Mouse (Mus musculus) midbrain, postnatal 0 days (tissue): Measurements from ENCODE around the gene Tmc6. TPM values are rescaled to one million over a fixed set of nuclear protein-coding genes. Genes with fewer than 3 reads are reported as not detected.

Experiments
- ATAC-seq: fragments of 200-750 bp; cut with Nextera tagmentation; 2 replicates; pipeline ENCODE4 v1.8.0; 2017; ENCODE audit warnings: moderate number of reproducible peaks, mild to moderate bottlenecking, moderate TSS enrichment, moderate library complexity; ENCODE audit not compliant: low FRiP score
- DNase-seq: peaks from one replicate; pipeline ENCODE4 v3.0.0-alpha.2; 2015; ENCODE audit warnings: low spot score
- H3K27ac ChIP-seq: fragments of 300-500 bp; sonication (generic); 2 replicates; pipeline ENCODE4 v1.5.1; 2014; ENCODE audit warnings: low read depth, mild to moderate bottlenecking, low read length, mixed read lengths
- H3K27me3 ChIP-seq: fragments of 300-500 bp; sonication (generic); 2 replicates; pipeline ENCODE4 v1.6.1; 2014; ENCODE audit warnings: low read length, control low read depth, mixed read lengths; ENCODE audit not compliant: insufficient read depth
- H3K36me3 ChIP-seq: fragments of 300-500 bp; sonication (generic); 2 replicates; pipeline ENCODE4 v1.6.1; 2014; ENCODE audit warnings: low read length, control low read depth, mixed read lengths; ENCODE audit not compliant: insufficient read depth
- H3K4me1 ChIP-seq: fragments of 300-500 bp; sonication (generic); 2 replicates; pipeline ENCODE4 v1.6.1; 2014; ENCODE audit warnings: mild to moderate bottlenecking, control low read depth, antibody characterized with exemption, low read length, mixed read lengths; ENCODE audit not compliant: insufficient read depth
- H3K4me2 ChIP-seq: fragments of 300-500 bp; sonication (generic); 2 replicates; pipeline ENCODE4 v1.6.1; 2014; ENCODE audit warnings: low read depth, mild to moderate bottlenecking, low read length, mixed read lengths; ENCODE audit not compliant: poor library complexity, severe bottlenecking
- H3K4me3 ChIP-seq: fragments of 300-500 bp; sonication (generic); 2 replicates; pipeline ENCODE4 v1.5.1; 2014; ENCODE audit warnings: low read depth, mild to moderate bottlenecking, low read length, moderate library complexity
- H3K9ac ChIP-seq: fragments of 300-500 bp; sonication (generic); replicated peaks from 2 replicates; pipeline ENCODE4 v1.6.1; 2014; ENCODE audit warnings: mild to moderate bottlenecking, low read length, moderate library complexity, mixed read lengths; ENCODE audit not compliant: poor library complexity, severe bottlenecking
- H3K9me3 ChIP-seq: fragments of 300-500 bp; sonication (generic); 2 replicates; pipeline ENCODE4 v1.6.1; 2016; ENCODE audit warnings: low read length, control low read depth
- CTCF ChIP-seq: IDR thresholded peaks from 2 replicates; pipeline ENCODE4 v1.5.1; 2016; ENCODE audit warnings: antibody characterized with exemption, mild to moderate bottlenecking
- WGBS: fragments of 180-500 bp; shearing (Covaris S2); extraction: QIAGEN DNeasy Blood & Tissue Kit; methylation state at CpG from one replicate; pipeline ENCODE4 v1.1.7; 2014; 5-methylcytosine and 5-hydroxymethylcytosine counted together
- polyA plus RNA-seq: library from polyadenylated mRNA; unstranded; fragments of >200 nt; fragmentation: Nextera tagmentation; extraction: Ambion mirVana; gene quantifications from 2 replicates; pipeline ENCODE4 v1.2.1, GENCODE M21; 2015
- total RNA-seq: library from RNA; depleted of rRNA; stranded (reverse); fragments of >200 nt; gene quantifications from 2 replicates; pipeline ENCODE4 v1.2.3, GENCODE M21; 2014; rRNA removed

Tmc6 gene
- total and polyA plus RNA-seq, 2 experiments from 2014 or later, result 2.2 to 3.9 TPM

DNA sequence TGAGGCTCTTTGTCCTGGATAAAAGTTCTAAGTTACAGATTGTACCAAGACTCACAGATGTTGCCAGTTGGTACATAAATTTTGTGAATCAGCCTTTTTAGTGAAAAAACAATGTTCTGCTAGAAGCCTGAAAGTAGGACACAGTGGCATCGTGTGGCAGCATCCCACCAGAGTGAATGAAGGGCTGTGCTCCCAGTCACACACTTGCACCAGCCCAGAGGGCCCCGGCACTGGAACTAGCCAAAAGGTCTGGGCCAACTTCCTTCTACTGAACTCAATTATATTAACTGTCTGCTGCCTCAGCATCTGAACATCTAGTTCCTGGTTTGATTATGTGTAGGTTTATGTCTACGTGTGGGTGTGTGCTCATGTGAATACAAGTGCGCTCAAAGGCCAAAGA, 55.0 kb downstream of the Tmc6 start:
- Histone ChIP-seq H3K9ac (no peak overlapping the region), H3K27me3 (no peaks in the 10 kb centered on the region), H3K27ac (no peak overlapping the region), H3K4me1 (peaks cover 3% of the 10 kb centered on the region; the same call in 1 of the 2 replicates), H3K9me3 (no peaks in the 10 kb centered on the region), H3K4me3 (no peak overlapping the region), H3K4me2 (no peak overlapping the region), H3K36me3 (peaks cover 19% of the 10 kb centered on the region)
- ATAC-seq (no peak), DNase-seq (no peak)
- TF ChIP-seq CTCF, result no peak
- 93% methylated on average over 4 of the region's 4 CpGs for WGBS

DNA sequence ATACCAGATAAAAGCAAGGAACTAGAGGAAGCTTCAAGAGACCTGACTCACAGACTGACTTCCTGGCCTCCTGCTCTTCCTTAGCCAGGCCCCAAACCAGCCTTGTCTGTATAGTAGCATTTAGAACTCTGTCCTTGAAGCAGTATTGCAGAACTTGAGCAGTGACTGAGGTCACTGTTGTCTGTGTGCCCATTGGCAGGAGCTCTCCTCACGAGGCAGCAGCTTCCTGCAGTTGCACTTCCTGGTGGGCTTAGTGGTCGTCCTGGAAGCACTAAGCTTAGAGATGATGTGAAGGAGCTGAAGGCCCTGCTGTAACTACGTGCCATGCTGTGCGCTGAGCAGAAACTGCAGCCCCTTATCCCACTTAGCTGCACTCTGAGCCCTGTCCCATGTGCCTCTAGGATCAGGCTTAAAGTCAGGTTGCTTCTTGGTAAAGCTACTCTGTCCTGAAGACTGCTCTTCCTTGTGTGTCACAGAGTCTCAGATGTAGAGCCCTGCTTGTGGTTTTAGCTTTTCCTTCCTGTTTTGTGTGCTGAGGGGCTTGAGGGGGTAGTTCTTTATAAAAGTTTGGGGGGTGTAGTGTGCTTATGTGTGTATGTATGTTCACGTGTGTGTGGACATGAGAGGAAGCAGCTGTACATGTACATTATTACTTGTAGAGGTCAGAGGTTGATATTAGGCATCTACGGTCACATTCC, 57.2 kb downstream of the Tmc6 start:
- DNase-seq (no peak), ATAC-seq (no peak)
- Histone ChIP-seq H3K9me3 (no peaks in the 10 kb centered on the region), H3K36me3 (peaks cover 35% of the 10 kb centered on the region), H3K4me2 (no peak overlapping the region), H3K9ac (no peak overlapping the region), H3K27me3 (no peaks in the 10 kb centered on the region), H3K27ac (no peak overlapping the region), H3K4me3 (no peak overlapping the region), H3K4me1 (no peaks in the 10 kb centered on the region)
- 82% methylated on average over 6 of the region's 6 CpGs for WGBS
- TF ChIP-seq CTCF, result no peak

DNA sequence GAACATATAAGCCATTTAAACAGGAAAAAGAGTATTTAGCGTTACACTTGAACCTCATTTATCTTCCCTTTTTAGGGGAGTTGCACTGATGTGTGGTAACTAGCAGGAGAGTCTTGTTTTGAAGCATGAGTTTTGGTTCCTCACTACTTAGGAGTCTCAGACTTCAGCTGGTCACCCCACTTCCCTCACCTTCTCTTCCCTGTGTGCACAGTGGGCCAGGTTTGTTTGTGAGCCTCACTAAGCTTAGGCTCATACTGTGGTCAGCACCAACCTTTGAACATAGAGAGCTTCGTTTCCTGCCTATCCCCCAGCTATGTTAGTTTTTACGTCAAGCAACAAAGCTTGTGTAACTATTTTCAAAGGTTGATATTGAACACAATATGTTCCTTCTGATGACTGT, 63.2 kb downstream of the Tmc6 start:
- no peaks in the 10 kb centered on the region for H3K9me3 ChIP-seq
- 95% methylated on average over 3 of the region's 3 CpGs for WGBS
- H3K9ac ChIP-seq, result no peak overlapping the region
- no peak overlapping the region for H3K27ac ChIP-seq
- H3K4me1 ChIP-seq, result no peaks in the 10 kb centered on the region
- H3K27me3 ChIP-seq, result no peaks in the 10 kb centered on the region
- no peak overlapping the region for H3K4me3 ChIP-seq
- DNase-seq (no peak), ATAC-seq (no peak)
- no peak overlapping the region for H3K4me2 ChIP-seq
- peaks cover 57% of the 10 kb centered on the region for H3K36me3 ChIP-seq
- TF ChIP-seq CTCF, result no peak

Other genes with a start within 250 kb of the Tmc6 start
- 78.4 and 79.8 TPM in 2 replicates for gene Tnrc6c, start 127.9 kb downstream of the Tmc6 start, total RNA-seq
- gene Tnrc6c, start 127.9 kb downstream of the Tmc6 start, polyA plus RNA-seq, result 22.8 and 26.5 TPM in 2 replicates
- 0.33 and 3.2 TPM in 2 replicates for gene Tmc8, start 122 bp downstream of the Tmc6 start, total RNA-seq
- gene Tmc8, start 122 bp downstream of the Tmc6 start, polyA plus RNA-seq, result 0.79 and 1.2 TPM in 2 replicates
- not detected in 2 replicates for gene 6030468B19Rik, start 15.5 kb upstream of the Tmc6 start, total RNA-seq
- not detected in 2 replicates for gene 6030468B19Rik, start 15.5 kb upstream of the Tmc6 start, polyA plus RNA-seq
- gene Gm20708, start 27.5 kb upstream of the Tmc6 start, total RNA-seq, result 2.4 TPM in 1 of 2 replicates, not detected in the other
- gene Gm20708, start 27.5 kb upstream of the Tmc6 start, polyA plus RNA-seq, result 1.2 and 2.7 TPM in 2 replicates
- gene Syngr2, start 27.5 kb upstream of the Tmc6 start, total RNA-seq, result 18.8 and 25.3 TPM in 2 replicates
- 14.0 and 14.6 TPM in 2 replicates for gene Syngr2, start 27.5 kb upstream of the Tmc6 start, polyA plus RNA-seq
- 5.1 and 11.1 TPM in 2 replicates for gene Afmid, start 43.7 kb upstream of the Tmc6 start, total RNA-seq
- 9.1 and 10.4 TPM in 2 replicates for gene Afmid, start 43.7 kb upstream of the Tmc6 start, polyA plus RNA-seq
- 6.3 and 8.8 TPM in 2 replicates for gene Tk1, start 43.9 kb upstream of the Tmc6 start, total RNA-seq
- 6.0 and 6.5 TPM in 2 replicates for gene Tk1, start 43.9 kb upstream of the Tmc6 start, polyA plus RNA-seq
- gene Birc5, start 67.1 kb upstream of the Tmc6 start, total RNA-seq, result 3.2 and 6.0 TPM in 2 replicates
- 13.1 and 13.2 TPM in 2 replicates for gene Birc5, start 67.1 kb upstream of the Tmc6 start, polyA plus RNA-seq
- gene Tmem235, start 78.6 kb upstream of the Tmc6 start, total RNA-seq, result 0.16 TPM in 1 of 2 replicates, not detected in the other
- gene Tmem235, start 78.6 kb upstream of the Tmc6 start, polyA plus RNA-seq, result not detected in 2 replicates
- gene Tha1, start 91.3 kb upstream of the Tmc6 start, total RNA-seq, result 3.8 and 4.2 TPM in 2 replicates
- gene Tha1, start 91.3 kb upstream of the Tmc6 start, polyA plus RNA-seq, result 3.0 and 3.5 TPM in 2 replicates
- gene Socs3, start 187.8 kb upstream of the Tmc6 start, total RNA-seq, result 7.3 and 8.5 TPM in 2 replicates
- 4.4 and 4.9 TPM in 2 replicates for gene Socs3, start 187.8 kb upstream of the Tmc6 start, polyA plus RNA-seq
- 62.0 and 72.2 TPM in 2 replicates for gene Pgs1, start 204.1 kb upstream of the Tmc6 start, total RNA-seq
- gene Pgs1, start 204.1 kb upstream of the Tmc6 start, polyA plus RNA-seq, result 55.0 and 61.8 TPM in 2 replicates